9 mouse cellular contexts compared by ENCODE assay signal in genomic region chr8:81012699-81013098, GRCm38 (mm10). TPM values are rescaled to one million over a fixed set of nuclear protein-coding genes. Genes with fewer than 3 reads are reported as not detected.
DNase-seq lines count a peak whose midpoint lies in the region; ATAC-seq and TF ChIP-seq lines count a peak whose summit lies in the region.
"Had no signal": no experiment of that assay in that cellular context is flagged by ENCODE, and none has a peak within 500 bp of the region (broad histone marks: within the 10 kb centered on the region; RNA-seq: fewer than 3 reads in every experiment).

No protein-coding gene starts in this region.

- no peaks in the 10 kb centered on the region for H3K27me3 ChIP-seq in heart, embryonic 15.5 days
- no peaks in the 10 kb centered on the region for H3K27me3 ChIP-seq in ES-Bruce4 (ENCODE audit: control insufficient read depth, insufficient read depth, low read length, poor library complexity, severe bottlenecking)
- no peaks in the 10 kb centered on the region for H3K27me3 ChIP-seq in hindbrain, embryonic 12.5 days
- 0 out of 2 replicates have a peak, but pooled peaks cover under 1% of the 10 kb centered on the region for H3K27me3 ChIP-seq in midbrain, embryonic 12.5 days

- TF ChIP-seq CTCF in ES-Bruce4 (IDR thresholded peaks at IDR 0.05; ENCODE audit: low read depth, low read length), result no peak

- peaks cover 11% of the 10 kb centered on the region; the same call in 1 of the 2 replicates for H3K36me3 ChIP-seq in heart, embryonic 15.5 days
- H3K36me3 ChIP-seq in ES-Bruce4 (ENCODE audit: control insufficient read depth, insufficient read depth, low read length, poor library complexity, severe bottlenecking), result peaks cover 26% of the 10 kb centered on the region
- peaks cover 13% of the 10 kb centered on the region; the same call in 1 of the 2 replicates for H3K36me3 ChIP-seq in hindbrain, embryonic 12.5 days
- H3K36me3 ChIP-seq in midbrain, embryonic 12.5 days, result peaks cover 27% of the 10 kb centered on the region

- H3K9ac ChIP-seq in heart, embryonic 15.5 days, result peak overlapping the region; percentile 94
- peak overlapping the region; percentile 59; the same call in 1 of the 2 replicates for H3K9ac ChIP-seq in ES-Bruce4 (ENCODE audit: low read depth, poor library complexity, severe bottlenecking)
- peak overlapping the region; percentile 95; the same call in 1 of the 2 replicates for H3K9ac ChIP-seq in hindbrain, embryonic 12.5 days
- H3K9ac ChIP-seq in midbrain, embryonic 12.5 days (replicated peaks), result peak overlapping the region; percentile 83

- WGBS in heart, embryonic 15.5 days, result 54% methylated on average over 2 of the region's 2 CpGs
- WGBS in hindbrain, embryonic 12.5 days, result 81% methylated on average over 2 of the region's 2 CpGs
- WGBS in midbrain, embryonic 12.5 days, result 73% methylated on average over 2 of the region's 2 CpGs

- no peak overlapping the region for H3K27ac ChIP-seq in heart, embryonic 15.5 days
- no peak overlapping the region for H3K27ac ChIP-seq in ES-Bruce4 (ENCODE audit: insufficient read depth, low read length)
- no peak overlapping the region for H3K27ac ChIP-seq in hindbrain, embryonic 12.5 days
- no peak overlapping the region for H3K27ac ChIP-seq in midbrain, embryonic 12.5 days (replicated peaks)

- TF ChIP-seq EP300 in ES-Bruce4 (IDR thresholded peaks at IDR 0.05; ENCODE audit: insufficient read depth, low read depth, low read length), result no peak

- ATAC-seq in heart, embryonic 15.5 days (replicated peaks; ENCODE audit: insufficient number of reproducible peaks, insufficient read depth, low FRiP score, low read depth), result no peak
- ATAC-seq in hindbrain, embryonic 12.5 days (ENCODE audit: low FRiP score), result no peak
- no peak for ATAC-seq in midbrain, embryonic 12.5 days (ENCODE audit: low FRiP score, low read depth)
- ATAC-seq in erythroid progenitor cell, adult 5-6 weeks (replicated peaks; ENCODE audit: low FRiP score, poor library complexity, severe bottlenecking), result no peak
- no peak for ATAC-seq in cerebellum, adult (ENCODE audit: insufficient number of reproducible peaks, low FRiP score, low TSS enrichment)

- no peak for TF ChIP-seq POLR2A in ES-Bruce4 (IDR thresholded peaks at IDR 0.05; ENCODE audit: insufficient read depth, low read length)

- no peak for DNase-seq in heart, adult 11 months
- DNase-seq in adrenal gland, adult 8-10 months, result no peak
- DNase-seq: gastrocnemius, postnatal 10 days had no signal

- peak overlapping the region; percentile 96 for H3K4me2 ChIP-seq in heart, embryonic 15.5 days
- H3K4me2 ChIP-seq in hindbrain, embryonic 12.5 days (replicated peaks), result peak overlapping the region; percentile 99
- H3K4me2 ChIP-seq in midbrain, embryonic 12.5 days (replicated peaks), result peak overlapping the region; percentile 100

- H3K4me1 ChIP-seq in heart, embryonic 15.5 days (replicated peaks), result peaks cover 37% of the 10 kb centered on the region
- peaks cover 3% of the 10 kb centered on the region for H3K4me1 ChIP-seq in ES-Bruce4 (ENCODE audit: control insufficient read depth, insufficient read depth, low read length)
- peaks cover 32% of the 10 kb centered on the region for H3K4me1 ChIP-seq in hindbrain, embryonic 12.5 days
- peaks cover 28% of the 10 kb centered on the region for H3K4me1 ChIP-seq in midbrain, embryonic 12.5 days

- no peaks in the 10 kb centered on the region for H3K9me3 ChIP-seq in heart, embryonic 15.5 days (replicated peaks)
- H3K9me3 ChIP-seq in ES-Bruce4 (replicated peaks; ENCODE audit: control insufficient read depth, insufficient read depth, low read length, poor library complexity, severe bottlenecking), result no peaks in the 10 kb centered on the region
- H3K9me3 ChIP-seq in hindbrain, embryonic 12.5 days (replicated peaks), result no peaks in the 10 kb centered on the region
- H3K9me3 ChIP-seq in midbrain, embryonic 12.5 days, result no peaks in the 10 kb centered on the region

- peak overlapping the region; percentile 98 for H3K4me3 ChIP-seq in heart, embryonic 15.5 days
- no peak overlapping the region for H3K4me3 ChIP-seq in ES-Bruce4 (ENCODE audit: low read depth, low read length)
- peak overlapping the region; percentile 98 for H3K4me3 ChIP-seq in hindbrain, embryonic 12.5 days
- peak overlapping the region; percentile 82 for H3K4me3 ChIP-seq in midbrain, embryonic 12.5 days

RNA-seq across cellular contexts. Expression of gene Usp38, which starts 2.0 kb away (rescaled TPM):
- polyA plus RNA-seq in heart, embryonic 15.5 days (2015; fragmentation: Nextera tagmentation; extraction: Ambion mirVana), result 11.7 and 14.0 TPM in 2 replicates
- 21.6 and 24.0 TPM in 2 replicates for polyA plus RNA-seq in ES-Bruce4 (2011; ENCODE audit: insufficient read depth, insufficient read length, low read depth, missing spikeins)
- polyA plus RNA-seq in hindbrain, embryonic 12.5 days (2016; fragmentation: Nextera tagmentation; extraction: Ambion mirVana), result 28.2 and 29.5 TPM in 2 replicates
- polyA plus RNA-seq in midbrain, embryonic 12.5 days (2016; fragmentation: Nextera tagmentation; extraction: Ambion mirVana), result 30.7 and 32.7 TPM in 2 replicates
- total RNA-seq in erythroid progenitor cell, adult 5-6 weeks (2015; ENCODE audit: low replicate concordance), result 21.6 and 23.1 TPM in 2 replicates
- 15.7 and 16.7 TPM in 2 replicates for total RNA-seq in erythroid progenitor cell, adult 5-6 weeks (2017; ENCODE audit: low replicate concordance)
- total RNA-seq in adrenal gland, adult 8-10 months (2022), result 10 to 100 TPM; 22.8 to 24.4 (median 23.3) TPM
